Mouse (Mus musculus) ZHBTc4 (cell line): Measurements from ENCODE around the gene Pm20d1.
A peak's percentile ranks its signal among the peaks of the same experiment; 100 is the strongest.

Experiments
- DNase-seq: peaks from one replicate; pipeline ENCODE4 v3.0.0-alpha.2; 2011; ENCODE audit warnings: low read depth, low spot score

Pm20d1 gene

DNA sequence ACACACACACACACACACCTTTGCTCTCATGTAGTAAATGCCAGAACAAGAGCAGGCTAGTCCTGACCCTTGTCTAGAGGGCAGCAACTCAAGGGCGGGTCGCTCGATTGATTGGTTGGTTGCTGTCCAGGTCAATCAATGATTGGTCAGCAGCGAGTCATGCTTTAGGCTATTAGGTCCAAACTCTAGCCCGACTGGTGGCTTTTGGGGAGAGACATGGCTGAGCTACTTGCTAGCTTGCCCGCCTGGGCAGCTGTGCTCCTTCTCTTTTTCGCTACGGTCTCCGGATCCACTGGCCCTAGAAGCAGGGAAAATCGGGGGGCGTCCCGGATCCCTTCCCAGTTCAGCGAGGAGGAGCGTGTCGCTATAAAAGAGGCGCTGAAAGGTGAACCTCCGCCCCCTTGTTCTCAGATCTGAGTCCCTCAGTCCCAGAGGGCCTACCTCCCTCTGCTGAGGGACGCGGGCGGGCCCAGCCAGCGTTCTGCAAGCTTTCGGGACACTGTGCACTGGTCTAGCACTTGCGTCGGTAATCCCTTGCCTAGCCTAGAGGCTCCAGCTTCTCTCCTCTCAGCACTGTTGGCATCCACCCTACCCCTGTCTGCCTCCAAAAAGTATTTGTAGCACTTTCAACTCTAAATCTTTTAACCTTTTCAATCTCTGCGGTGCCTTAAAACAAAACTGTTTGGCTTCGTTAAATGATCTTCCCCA lies at the start of gene Pm20d1:
Gene Pm20d1, plus strand, starts transcription at position 180 of the 708 bp plus-strand sequence.
- peak; percentile 87 for DNase-seq

- DNase-seq = no peak
Observed at GRCm38 (mm10) chr1:131747761-131748160, 49.4 kb upstream of the Pm20d1 start.

GRCm38 (mm10) chr1:131748636-131749035 lies 48.5 kb upstream of the Pm20d1 start:
- no peak for DNase-seq

- DNase-seq = no peak
Observed at GRCm38 (mm10) chr1:131749706-131750545, 47.3 kb upstream of the Pm20d1 start.

DNA sequence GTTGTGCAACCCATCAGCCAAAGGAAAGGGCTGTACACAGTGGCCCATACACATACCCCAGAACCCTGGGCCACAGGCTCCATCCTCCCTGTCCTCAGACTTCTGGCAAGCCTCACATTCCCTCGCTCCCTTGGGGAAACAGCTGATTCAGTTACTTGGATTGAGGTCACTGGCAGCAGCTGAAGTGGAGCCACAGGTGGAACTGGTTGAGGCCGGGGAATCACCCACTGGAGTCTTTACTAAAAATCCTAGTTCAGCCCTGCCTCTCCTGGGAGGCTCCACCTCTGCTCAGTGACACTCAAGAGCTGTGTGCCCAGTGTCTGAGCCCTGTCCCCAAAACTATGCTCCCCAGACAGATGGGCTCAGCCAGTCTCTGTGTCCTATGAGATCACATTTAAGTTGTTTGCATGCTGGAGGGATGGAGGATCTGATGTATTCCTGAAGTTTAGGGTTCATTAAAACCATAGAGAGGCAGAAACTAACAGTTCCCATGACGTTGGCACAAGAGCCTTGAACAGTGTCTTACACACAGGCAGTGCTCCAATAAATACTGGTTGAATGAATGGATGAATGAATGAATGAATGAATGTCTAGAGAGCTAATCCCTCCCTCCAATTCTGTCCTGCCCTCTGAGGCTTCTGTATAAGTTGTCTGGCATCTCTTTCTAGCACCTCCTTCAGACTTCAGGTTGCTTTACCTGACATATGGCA lies 45.8 kb upstream of the Pm20d1 start:
- no peak for DNase-seq

GRCm38 (mm10) chr1:131751891-131752311 lies 45.3 kb upstream of the Pm20d1 start:
- DNase-seq = no peak

DNA sequence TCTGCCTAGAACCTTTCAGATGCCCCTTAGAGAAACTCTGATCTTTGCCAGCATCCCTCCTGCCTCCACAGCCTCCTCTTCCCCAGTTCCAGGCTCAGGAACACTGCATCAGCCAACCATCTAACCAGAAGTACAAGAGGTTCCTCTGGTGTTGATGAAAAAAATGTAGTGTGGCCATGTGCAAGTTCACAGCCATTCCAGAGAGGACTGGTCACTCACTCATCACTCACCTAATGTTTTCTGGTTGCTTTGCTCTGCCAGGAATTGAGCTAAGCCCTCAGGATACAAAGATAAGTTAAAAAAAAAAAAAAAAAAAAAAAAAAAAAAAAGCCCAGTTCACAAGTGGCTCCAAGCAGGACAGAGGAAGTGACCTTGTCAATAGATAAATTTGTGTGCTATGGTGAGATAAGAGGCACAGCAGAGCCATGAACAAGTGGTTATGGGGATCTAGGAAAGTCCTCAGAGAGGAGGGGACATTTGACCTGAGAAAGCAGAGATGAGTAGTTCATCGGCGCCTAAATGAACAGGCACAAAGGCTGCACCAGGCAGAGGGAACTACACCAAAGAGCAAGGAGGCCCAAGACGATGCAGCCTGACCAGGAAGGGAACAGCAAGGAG lies 42.9 kb upstream of the Pm20d1 start:
- DNase-seq = no peak

GRCm38 (mm10) chr1:131754916-131755315 lies 42.3 kb upstream of the Pm20d1 start:
- no peak for DNase-seq

DNA sequence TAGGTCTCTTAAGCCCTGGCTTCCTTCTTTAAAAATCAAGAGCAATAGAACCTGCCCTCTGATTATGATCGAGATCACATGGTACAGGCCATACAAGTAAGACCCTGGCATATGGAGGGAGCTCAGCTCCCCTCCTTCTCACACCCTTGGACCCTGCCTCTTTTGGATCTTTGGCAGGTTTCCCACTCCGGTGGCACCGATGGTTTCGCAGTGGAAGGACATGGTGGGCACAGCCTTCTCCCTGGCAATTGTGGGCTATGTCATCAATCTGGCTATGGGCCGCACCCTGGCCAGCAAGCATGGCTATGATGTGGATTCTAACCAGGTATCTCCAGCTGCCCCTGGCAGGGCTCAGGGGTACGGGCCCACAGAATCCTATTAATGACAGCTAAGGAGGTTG lies 40.0 kb upstream of the Pm20d1 start:
- no peak for DNase-seq

- no peak for DNase-seq
Observed at GRCm38 (mm10) chr1:131758796-131759195, 38.4 kb upstream of the Pm20d1 start.

GRCm38 (mm10) chr1:131759667-131760427 lies 37.3 kb upstream of the Pm20d1 start:
- DNase-seq = no peak

- DNase-seq = no peak
Observed at GRCm38 (mm10) chr1:131760428-131760820, 36.8 kb upstream of the Pm20d1 start.

DNA sequence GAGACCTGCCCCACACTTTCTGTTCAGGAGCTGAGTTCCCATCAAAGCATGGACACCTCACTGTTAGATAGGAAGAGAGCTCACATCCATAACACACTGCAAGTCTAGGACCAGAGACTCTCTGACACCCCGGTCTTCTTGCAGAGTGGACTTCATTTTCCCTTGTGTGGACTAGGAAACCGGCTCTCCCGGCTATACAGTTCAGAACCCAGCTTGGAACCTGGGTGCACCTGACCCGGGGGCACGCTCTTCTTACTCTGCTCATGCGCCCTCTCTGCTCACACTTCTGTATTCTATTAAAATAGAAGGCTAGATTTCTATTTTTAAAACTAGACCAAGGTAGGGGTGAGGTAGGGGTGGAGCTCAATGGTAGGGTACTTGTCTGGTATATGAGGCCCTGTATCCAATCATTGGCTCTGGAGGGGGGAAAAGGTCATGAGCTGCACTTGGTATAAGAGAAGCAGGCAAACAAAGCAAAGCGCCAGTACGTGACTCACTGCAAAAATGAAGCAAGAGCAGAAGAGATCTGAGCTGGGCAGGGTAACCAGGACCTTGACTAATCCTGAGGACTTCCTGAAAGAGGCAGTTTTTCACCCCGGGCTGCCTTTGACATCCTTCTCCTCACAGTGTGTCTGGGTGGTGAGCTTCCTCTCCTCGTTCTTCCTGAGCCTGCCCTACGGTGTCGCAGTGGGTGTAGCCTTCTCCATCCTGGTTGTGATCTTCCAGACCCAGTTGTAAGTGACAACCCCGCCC lies 35.9 kb upstream of the Pm20d1 start:
- no peak for DNase-seq

GRCm38 (mm10) chr1:131763683-131764082 lies 33.5 kb upstream of the Pm20d1 start:
- no peak for DNase-seq

DNA sequence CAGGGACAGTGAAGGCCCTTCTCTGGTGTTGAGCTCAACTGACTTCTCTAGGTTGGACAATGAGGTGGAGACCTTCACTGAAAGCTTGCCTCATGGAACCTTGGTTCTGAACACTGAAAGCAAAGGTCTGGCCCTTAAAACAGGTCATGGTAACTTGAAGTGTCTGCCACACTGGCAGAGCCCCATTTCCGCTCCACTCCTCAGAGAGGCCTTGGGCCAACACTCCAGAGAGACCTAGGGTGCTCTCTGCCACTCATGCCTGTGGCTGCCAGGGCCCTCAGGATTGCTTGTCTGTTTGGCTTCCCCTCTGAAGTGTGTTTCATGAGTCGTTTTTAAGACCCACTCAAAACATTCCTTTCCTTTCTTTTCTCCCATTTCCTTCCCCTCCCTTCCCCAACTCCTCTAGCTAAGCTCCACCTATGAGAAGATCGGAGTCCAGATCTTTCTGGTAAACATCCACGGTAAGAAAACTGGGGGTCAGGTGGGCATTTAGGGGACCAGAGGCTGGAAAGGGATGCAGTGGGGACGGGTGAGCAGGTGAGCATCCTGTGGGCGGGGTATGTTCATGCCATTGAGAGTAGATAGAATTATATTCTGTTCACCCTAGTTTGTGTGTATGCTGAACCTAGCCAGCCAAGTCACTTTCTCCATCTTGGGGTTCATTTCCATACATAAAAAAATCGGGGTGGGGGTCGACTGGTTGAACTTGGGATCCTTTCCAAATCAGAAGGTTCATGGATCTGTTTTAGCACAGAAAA lies 32.4 kb upstream of the Pm20d1 start:
- DNase-seq = no peak

- DNase-seq = peak; percentile 88
Observed at GRCm38 (mm10) chr1:131765357-131766001, 31.7 kb upstream of the Pm20d1 start.

- DNase-seq = no peak
Observed at GRCm38 (mm10) chr1:131769296-131769695, 27.9 kb upstream of the Pm20d1 start.

DNA sequence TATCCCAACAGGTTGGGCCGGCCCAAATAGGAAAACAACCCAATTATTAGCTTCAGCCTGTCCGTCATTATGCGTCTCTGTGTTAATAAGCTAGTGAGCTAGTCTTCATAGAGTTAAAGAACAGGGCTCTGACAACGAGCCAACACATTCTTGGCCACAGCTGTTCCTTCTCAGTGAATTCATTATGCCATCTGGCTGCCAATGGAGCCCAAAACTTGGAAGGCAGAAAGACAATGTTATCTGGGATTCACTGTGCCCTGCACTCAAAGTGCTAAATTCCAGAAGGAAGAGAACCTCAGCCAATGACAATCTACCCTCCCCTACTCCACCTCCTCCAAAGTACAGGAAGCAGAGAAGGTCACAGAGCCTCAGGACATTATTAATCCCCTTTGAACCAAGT lies 26.5 kb upstream of the Pm20d1 start:
- no peak for DNase-seq

- no peak for DNase-seq
Observed at GRCm38 (mm10) chr1:131771440-131771839, 25.7 kb upstream of the Pm20d1 start.
